Mouse (Mus musculus) cortical plate, adult 2 months (tissue): ENCODE measurements at regions not wholly inside any gene's neighbourhood (a gene's known extent, or its start where the extent isn't known, plus 50 kb on each side); places are given as distances from the start of the nearest gene placed in this dataset.
A peak's percentile ranks its signal among the peaks of the same experiment; 100 is the strongest.

ENCODE experiments used
- H3K27ac ChIP-seq: fragments of 200-500 bp; 2 replicates; pipeline ENCODE4 v1.5.1; 2012; ENCODE audit warnings: low read length, control low read depth, inconsistent platforms; ENCODE audit not compliant: insufficient read depth
- H3K4me1 ChIP-seq: fragments of 200-500 bp; 2 replicates; pipeline ENCODE4 v1.6.1; 2011; ENCODE audit warnings: low read length; ENCODE audit not compliant: control insufficient read depth, insufficient read depth
- H3K4me3 ChIP-seq: fragments of 200-500 bp; 2 replicates; pipeline ENCODE4 v1.5.1; 2011; ENCODE audit warnings: mild to moderate bottlenecking, low read length, control low read depth; ENCODE audit not compliant: insufficient read depth
- CTCF ChIP-seq: fragments of 200-500 bp; IDR thresholded peaks from 2 replicates; pipeline ENCODE4 v1.5.1; 2011; ENCODE audit warnings: mild to moderate bottlenecking, control low read depth, low read length; ENCODE audit not compliant: insufficient read depth; ENCODE audit errors: extremely low read depth
- POLR2A ChIP-seq: fragments of 200-500 bp; IDR thresholded peaks from 2 replicates; pipeline ENCODE4 v1.6.1; 2011; ENCODE audit warnings: mild to moderate bottlenecking, low read length, control low read depth; ENCODE audit not compliant: insufficient read depth; ENCODE audit errors: extremely low read depth

- Histone ChIP-seq H3K4me3 (no peak overlapping the region), H3K4me1 (no peaks in the 10 kb centered on the region), H3K27ac (no peak overlapping the region)
- TF ChIP-seq POLR2A (no peak), CTCF (no peak)
Observed at GRCm38 (mm10) chr12:49732351-49732750, 347.4 kb downstream of the Gm43517 start.

GRCm38 (mm10) chr12:49737100-49737499, 352.1 kb downstream of the Gm43517 start:
- TF ChIP-seq POLR2A (no peak), CTCF (no peak)
- no peak overlapping the region for H3K27ac ChIP-seq
- no peaks in the 10 kb centered on the region for H3K4me1 ChIP-seq
- no peak overlapping the region for H3K4me3 ChIP-seq

- no peak overlapping the region for H3K27ac ChIP-seq
- TF ChIP-seq POLR2A (no peak), CTCF (no peak)
- H3K4me1 ChIP-seq, result no peaks in the 10 kb centered on the region; the same call in 1 of the 2 replicates
- peak overlapping the region; percentile 14 for H3K4me3 ChIP-seq
Observed at GRCm38 (mm10) chr12:49739960-49740740, 355.2 kb downstream of the Gm43517 start.

GRCm38 (mm10) chr12:49743402-49743801, 358.4 kb downstream of the Gm43517 start:
- H3K4me1 ChIP-seq, result no peaks in the 10 kb centered on the region; the same call in 1 of the 2 replicates
- TF ChIP-seq CTCF (no peak), POLR2A (no peak)

GRCm38 (mm10) chr12:49747081-49747480, 362.1 kb downstream of the Gm43517 start:
- Histone ChIP-seq H3K27ac (no peak overlapping the region), H3K4me1 (no peaks in the 10 kb centered on the region; the same call in 1 of the 2 replicates), H3K4me3 (no peak overlapping the region)
- TF ChIP-seq CTCF (no peak), POLR2A (no peak)

More at GRCm38 (mm10) chr12:49743402-49743801, 358.4 kb downstream of the Gm43517 start:
- H3K4me3 ChIP-seq, result no peak overlapping the region
- H3K27ac ChIP-seq, result no peak overlapping the region

GRCm38 (mm10) chr12:49758391-49758790, 373.4 kb downstream of the Gm43517 start:
- Histone ChIP-seq H3K4me3 (no peak overlapping the region), H3K4me1 (no peaks in the 10 kb centered on the region), H3K27ac (no peak overlapping the region)
- TF ChIP-seq POLR2A (no peak), CTCF (no peak)

- no peak overlapping the region for H3K27ac ChIP-seq
- H3K4me3 ChIP-seq, result no peak overlapping the region
- H3K4me1 ChIP-seq, result no peaks in the 10 kb centered on the region
- TF ChIP-seq POLR2A (no peak), CTCF (no peak)
Observed at GRCm38 (mm10) chr12:49764541-49764940, 379.6 kb downstream of the Gm43517 start.

GRCm38 (mm10) chr12:49808341-49808740, 423.4 kb downstream of the Gm43517 start:
- Histone ChIP-seq H3K4me1 (no peaks in the 10 kb centered on the region), H3K27ac (no peak overlapping the region), H3K4me3 (no peak overlapping the region)
- TF ChIP-seq POLR2A (no peak), CTCF (no peak)

- H3K4me3 ChIP-seq, result no peak overlapping the region
- no peak overlapping the region for H3K27ac ChIP-seq
- no peak for TF ChIP-seq CTCF
- TF ChIP-seq POLR2A, result no peak
- H3K4me1 ChIP-seq, result no peaks in the 10 kb centered on the region
Observed at GRCm38 (mm10) chr12:49814653-49815052, 429.7 kb downstream of the Gm43517 start.

GRCm38 (mm10) chr12:49827769-49828168, 442.8 kb downstream of the Gm43517 start:
- H3K27ac ChIP-seq, result no peak overlapping the region
- H3K4me1 ChIP-seq, result no peaks in the 10 kb centered on the region
- TF ChIP-seq CTCF (no peak), POLR2A (no peak)
- no peak overlapping the region for H3K4me3 ChIP-seq
